Mouse (Mus musculus): ENCODE data around the gene Myrip.

- no peak for TF ChIP-seq TAL1 (IDR thresholded peaks at IDR 0.05; ENCODE audit: low read length)
- no peak for TF ChIP-seq MAZ (IDR thresholded peaks at IDR 0.05; ENCODE audit: low read depth, low read length)
- TF ChIP-seq CTCF (IDR thresholded peaks at IDR 0.05 in 2 of 3, conservative IDR thresholded peaks at IDR 0.05 in 1 of 3; ENCODE audit: control insufficient read depth in 1 of 3, insufficient read depth in 1 of 3, low read depth in 2 of 3, low read length in 3 of 3, poor library complexity in 1 of 3, severe bottlenecking in 1 of 3) = no peak
- no peak for TF ChIP-seq POLR2A (IDR thresholded peaks at IDR 0.05; ENCODE audit: control insufficient read depth in 1 of 2, insufficient read depth in 1 of 2, low read depth in 1 of 2, low read length in 2 of 2, poor library complexity in 1 of 2)
- TF ChIP-seq NELFE (IDR thresholded peaks at IDR 0.05; ENCODE audit: low read depth, low read length) = no peak
- no peak for TF ChIP-seq TCF12 (IDR thresholded peaks at IDR 0.05; ENCODE audit: low read depth, low read length)
- no peak for TF ChIP-seq MEF2A (IDR thresholded peaks at IDR 0.05; ENCODE audit: extremely low read depth, insufficient replicate concordance, low read depth, low read length, poor library complexity, severe bottlenecking)
Observed at GRCm38 (mm10) chr9:120398289-120398688, 97.0 kb downstream of the Myrip start.

Data from MEL (cell line).